Mouse (Mus musculus) liver, embryonic 11.5 days (tissue): ENCODE results near the gene Pyroxd1. TPM values are rescaled to one million over a fixed set of nuclear protein-coding genes. Genes with fewer than 3 reads are reported as not detected.
"Not testable (repeated sequence)": the region's sequence is repeated elsewhere in the genome, so short reads cannot be mapped to it uniquely, and the experiment has no call there.

ENCODE experiments used
- ATAC-seq: fragments of 200-750 bp; cut with Nextera tagmentation; replicated peaks from 2 replicates; pipeline ENCODE4 v1.8.0; 2017; ENCODE audit warnings: moderate number of reproducible peaks, mild to moderate bottlenecking, moderate TSS enrichment, moderate library complexity; ENCODE audit not compliant: low FRiP score
- DNase-seq: peaks from one replicate; pipeline ENCODE4 v3.0.0-alpha.2; 2017; ENCODE audit warnings: low spot score
- H3K27ac ChIP-seq: fragments of 300-500 bp; sonication (generic); 2 replicates; pipeline ENCODE4 v1.5.1; 2014; ENCODE audit warnings: mild to moderate bottlenecking, low read depth, low read length, control low read depth
- H3K27me3 ChIP-seq: fragments of 300-500 bp; sonication (generic); replicated peaks from 2 replicates; pipeline ENCODE4 v1.6.1; 2014; ENCODE audit warnings: low read length, mixed read lengths; ENCODE audit not compliant: control insufficient read depth, insufficient read depth
- H3K36me3 ChIP-seq: fragments of 300-500 bp; sonication (generic); 2 replicates; pipeline ENCODE4 v1.6.1; 2014; ENCODE audit warnings: mild to moderate bottlenecking, low read length, moderate library complexity, mixed read lengths; ENCODE audit not compliant: control insufficient read depth, insufficient read depth
- H3K4me1 ChIP-seq: fragments of 300-500 bp; sonication (generic); replicated peaks from 2 replicates; pipeline ENCODE4 v1.6.1; 2014; ENCODE audit warnings: low read length, mixed read lengths; ENCODE audit not compliant: control insufficient read depth, insufficient read depth
- H3K4me2 ChIP-seq: fragments of 300-500 bp; sonication (generic); 2 replicates; pipeline ENCODE4 v1.6.1; 2014; ENCODE audit warnings: mild to moderate bottlenecking, control low read depth, moderate library complexity
- H3K4me3 ChIP-seq: fragments of 300-500 bp; sonication (generic); 2 replicates; pipeline ENCODE4 v1.5.1; 2014; ENCODE audit warnings: low read depth, low read length, control low read depth
- H3K9ac ChIP-seq: fragments of 300-500 bp; sonication (generic); 2 replicates; pipeline ENCODE4 v1.6.1; 2014; ENCODE audit warnings: low read depth, low read length, control low read depth
- H3K9me3 ChIP-seq: fragments of 300-500 bp; sonication (generic); 2 replicates; pipeline ENCODE4 v1.6.1; 2016; ENCODE audit warnings: low read length, inconsistent platforms, mixed read lengths; ENCODE audit not compliant: control insufficient read depth
- WGBS: fragments of 180-500 bp; shearing (Covaris S2); extraction: QIAGEN DNeasy Blood & Tissue Kit; methylation state at CpG from one replicate; pipeline ENCODE4 v1.1.7; 2014; 5-methylcytosine and 5-hydroxymethylcytosine counted together
- polyA plus RNA-seq: library from polyadenylated mRNA; unstranded; fragments of >200 nt; fragmentation: Nextera tagmentation; extraction: Ambion mirVana; gene quantifications from 2 replicates; pipeline ENCODE4 v1.2.1, GENCODE M21; 2014

Pyroxd1 gene
- polyA plus RNA-seq, 1 experiment from 2014 or later: 12.3 TPM

GRCm38 (mm10) chr6:142339576-142339975 lies 5.9 kb upstream of the Pyroxd1 start:
- Histone ChIP-seq H3K27ac (no peak overlapping the region), H3K36me3 (no peaks in the 10 kb centered on the region), H3K27me3 (no peaks in the 10 kb centered on the region), H3K4me1 (no peaks in the 10 kb centered on the region), H3K9me3 (no peaks in the 10 kb centered on the region), H3K9ac (no peak overlapping the region), H3K4me2 (no peak overlapping the region), H3K4me3 (no peak overlapping the region)
- WGBS: 41% methylated on average over 2 of the region's 2 CpGs
- ATAC-seq (no peak), DNase-seq (no peak)

GRCm38 (mm10) chr6:142343561-142343960 lies 1.9 kb upstream of the Pyroxd1 start:
- no peaks in the 10 kb centered on the region for H3K27me3 ChIP-seq
- H3K36me3 ChIP-seq: no peaks in the 10 kb centered on the region
- no peaks in the 10 kb centered on the region for H3K9me3 ChIP-seq
- DNase-seq: no peak
- peaks cover 5% of the 10 kb centered on the region; the same call in 1 of the 2 replicates for H3K4me1 ChIP-seq
- no peak overlapping the region for H3K9ac ChIP-seq
- WGBS: 44% methylated on average over 2 of the region's 2 CpGs
- H3K4me2 ChIP-seq: no peak overlapping the region
- no peak overlapping the region for H3K4me3 ChIP-seq
- no peak for ATAC-seq
- no peak overlapping the region for H3K27ac ChIP-seq

GRCm38 (mm10) chr6:142346181-142347110 lies 992 bp downstream of the Pyroxd1 start:
- H3K4me1 ChIP-seq: peaks cover 5% of the 10 kb centered on the region; the same call in 1 of the 2 replicates
- 41% methylated on average over 12 of the region's 12 CpGs for WGBS
- H3K9ac ChIP-seq: peak overlapping the region; percentile 62
- H3K4me3 ChIP-seq: peak overlapping the region; percentile 64
- H3K27ac ChIP-seq: 0 out of 2 replicates have a peak overlapping the region, but pooled peaks have one; percentile 68
- DNase-seq: no peak
- peaks cover 6% of the 10 kb centered on the region; the same call in 1 of the 2 replicates for H3K36me3 ChIP-seq
- peak overlapping the region; percentile 65 for H3K4me2 ChIP-seq
- no peaks in the 10 kb centered on the region for H3K27me3 ChIP-seq
- ATAC-seq: peak; percentile 7
- no peaks in the 10 kb centered on the region for H3K9me3 ChIP-seq

- DNase-seq (no peak), ATAC-seq (no peak)
- no peak overlapping the region for H3K4me3 ChIP-seq
- H3K9ac ChIP-seq: no peak overlapping the region
- H3K27me3 ChIP-seq: no peaks in the 10 kb centered on the region
- peaks cover 9% of the 10 kb centered on the region; the same call in 1 of the 2 replicates for H3K36me3 ChIP-seq
- H3K4me2 ChIP-seq: no peak overlapping the region
- no peaks in the 10 kb centered on the region for H3K9me3 ChIP-seq
- WGBS: 81% methylated on average over 11 of the region's 11 CpGs
- no peak overlapping the region for H3K27ac ChIP-seq
- H3K4me1 ChIP-seq: peaks cover 5% of the 10 kb centered on the region; the same call in 1 of the 2 replicates
Measured at GRCm38 (mm10) chr6:142347431-142348385, 2.3 kb downstream of the Pyroxd1 start.

GRCm38 (mm10) chr6:142352099-142352498 lies 6.6 kb downstream of the Pyroxd1 start:
- not testable (repeated sequence) for H3K4me2 ChIP-seq, H3K4me1 ChIP-seq, H3K9ac ChIP-seq, H3K27me3 ChIP-seq, H3K27ac ChIP-seq, H3K4me3 ChIP-seq, DNase-seq, H3K9me3 ChIP-seq
- 0 out of 2 replicates have a peak, but pooled peaks have one; percentile 34 for ATAC-seq
- peaks cover 10% of the 10 kb centered on the region for H3K36me3 ChIP-seq
- 82% methylated on average over 3 of the region's 3 CpGs for WGBS

- Histone ChIP-seq H3K27ac (no peak overlapping the region), H3K27me3 (no peaks in the 10 kb centered on the region), H3K9me3 (no peaks in the 10 kb centered on the region), H3K4me3 (no peak overlapping the region), H3K36me3 (peaks cover 10% of the 10 kb centered on the region), H3K9ac (no peak overlapping the region), H3K4me1 (no peaks in the 10 kb centered on the region), H3K4me2 (no peak overlapping the region)
- ATAC-seq (no peak), DNase-seq (no peak)
- 78% methylated on average over 7 of the region's 7 CpGs for WGBS
Measured at GRCm38 (mm10) chr6:142357106-142357505, 11.7 kb downstream of the Pyroxd1 start.

- Histone ChIP-seq H3K4me1 (no peaks in the 10 kb centered on the region), H3K36me3 (peaks cover 30% of the 10 kb centered on the region), H3K4me3 (no peak overlapping the region), H3K27ac (no peak overlapping the region), H3K27me3 (no peaks in the 10 kb centered on the region), H3K9ac (no peak overlapping the region), H3K9me3 (no peaks in the 10 kb centered on the region), H3K4me2 (no peak overlapping the region)
- 91% methylated on average over 6 of the region's 6 CpGs for WGBS
- DNase-seq: no peak
- ATAC-seq: no peak
Measured at GRCm38 (mm10) chr6:142362036-142362435, 16.6 kb downstream of the Pyroxd1 start.

GRCm38 (mm10) chr6:142363019-142363576 lies 17.6 kb downstream of the Pyroxd1 start:
- no peaks in the 10 kb centered on the region for H3K27me3 ChIP-seq
- peaks cover 33% of the 10 kb centered on the region for H3K36me3 ChIP-seq
- H3K9me3 ChIP-seq: no peaks in the 10 kb centered on the region
- WGBS: 77% methylated on average over 9 of the region's 9 CpGs
- no peak overlapping the region for H3K27ac ChIP-seq
- ATAC-seq (no peak; the same call in 1 of the 2 replicates), DNase-seq (no peak)
- H3K4me1 ChIP-seq: no peaks in the 10 kb centered on the region
- H3K4me2 ChIP-seq: no peak overlapping the region
- H3K4me3 ChIP-seq: no peak overlapping the region
- no peak overlapping the region for H3K9ac ChIP-seq
